Mouse (Mus musculus) embryo, embryonic 9.5 days (tissue): ENCODE results near the gene Rarres2.

Experiments used
- DNase-seq: peaks from one replicate; pipeline ENCODE4 v3.0.0-alpha.2; 2017; ENCODE audit errors: extremely low spot score

The Rarres2 gene

DNA sequence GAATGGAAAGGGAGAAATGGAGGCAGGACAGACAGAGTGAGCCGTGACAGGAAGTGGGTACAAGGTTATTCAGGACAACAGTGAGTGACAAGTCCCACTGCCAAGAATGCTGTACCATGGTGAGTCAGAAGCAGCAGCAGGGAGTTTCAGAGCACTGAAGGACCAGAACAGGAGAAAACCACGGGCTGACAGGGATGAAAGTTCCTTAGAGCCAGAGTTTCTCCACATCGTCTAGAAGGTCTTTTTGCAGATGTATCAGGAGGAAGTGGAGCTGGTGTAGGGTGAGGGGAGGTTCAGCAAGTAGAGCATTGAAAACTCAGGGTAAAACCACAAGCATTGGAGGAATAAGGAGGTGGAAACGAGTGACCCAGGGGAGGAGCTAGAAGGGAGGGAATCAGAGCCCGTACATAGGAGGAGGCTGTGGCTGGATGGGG lies 6.6 kb upstream of the Rarres2 start:
- no peak for DNase-seq

DNA sequence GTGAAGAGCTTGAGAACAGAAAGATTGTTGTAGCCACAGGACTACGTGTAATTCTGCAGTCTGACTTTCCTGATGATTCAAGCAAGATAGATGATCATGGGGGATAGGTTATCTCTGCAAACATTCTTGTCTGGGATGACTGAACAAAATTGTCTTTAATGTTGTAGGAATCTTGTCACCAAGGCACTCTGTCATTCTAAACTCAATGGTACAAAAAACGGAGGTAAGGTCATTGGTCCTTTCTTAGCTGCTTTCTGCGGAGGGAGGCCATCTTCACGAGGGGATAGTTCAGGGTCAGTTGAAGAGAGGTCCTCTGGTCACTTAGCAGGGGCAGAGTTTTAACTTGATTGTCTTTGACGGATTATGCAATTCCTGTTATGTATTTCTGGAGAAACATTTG lies 6.1 kb upstream of the Rarres2 start:
- no peak for DNase-seq

DNA sequence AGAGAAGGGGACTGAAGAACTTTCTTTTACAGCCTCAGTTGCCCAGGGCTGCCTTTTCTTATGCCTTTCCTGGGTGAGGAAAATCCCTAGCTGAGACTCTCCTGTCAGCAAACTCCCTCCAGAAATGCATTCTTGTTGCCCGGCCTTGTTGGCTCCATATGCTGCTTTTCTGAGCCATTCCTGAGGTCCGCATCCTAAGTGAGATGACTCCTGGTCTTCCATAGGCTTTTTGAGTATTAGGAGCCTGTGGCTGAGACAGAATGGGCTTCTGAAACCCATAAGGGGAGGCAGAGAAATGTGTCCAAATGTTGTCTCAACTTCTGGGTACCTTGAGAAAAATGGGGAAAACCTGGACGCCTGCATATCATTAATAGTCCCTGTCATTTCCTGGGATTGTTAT lies 1.4 kb upstream of the Rarres2 start:
- DNase-seq, result no peak

DNA sequence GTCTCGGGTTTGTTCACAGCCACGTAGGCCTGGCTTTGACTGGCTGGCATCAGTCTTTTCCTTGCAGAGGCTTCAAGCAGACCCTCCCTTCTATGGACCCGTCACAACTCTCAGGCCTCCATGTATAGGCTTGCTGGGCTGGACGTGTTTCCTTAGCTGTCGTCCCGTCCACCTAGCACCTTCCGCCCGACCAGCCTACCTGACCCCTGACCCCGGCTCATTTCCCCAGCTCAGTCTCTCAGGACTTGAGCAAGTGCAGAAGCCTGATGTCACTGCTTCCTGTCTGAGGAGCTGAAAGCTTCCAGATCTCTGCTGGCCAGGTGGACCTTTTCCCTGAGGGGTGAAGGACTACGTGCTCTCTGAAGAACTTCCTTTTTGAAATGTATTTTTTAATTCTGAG lies 691 bp upstream of the Rarres2 start:
- peak; percentile 60 for DNase-seq

DNA sequence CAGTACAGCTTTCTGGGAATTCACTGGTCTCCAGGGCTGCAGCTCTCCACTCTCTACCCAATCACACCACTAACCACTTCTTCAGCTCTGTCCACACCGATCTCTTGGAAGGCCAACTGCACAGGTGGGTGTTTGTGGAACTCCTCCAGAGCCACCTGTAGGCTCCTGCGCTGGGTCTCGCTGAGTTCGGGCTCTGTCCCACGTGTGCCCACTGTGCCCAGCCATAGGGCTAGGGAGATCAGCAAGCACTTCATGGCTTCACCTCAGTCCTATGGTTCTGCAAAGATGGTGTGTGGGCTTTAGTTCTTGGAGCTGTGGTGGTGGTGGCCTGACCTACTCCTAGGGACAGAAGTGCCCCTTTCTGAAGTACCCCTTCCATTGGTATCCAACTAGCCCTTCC lies 575 bp downstream of the Rarres2 start:
- DNase-seq, result no peak

DNA sequence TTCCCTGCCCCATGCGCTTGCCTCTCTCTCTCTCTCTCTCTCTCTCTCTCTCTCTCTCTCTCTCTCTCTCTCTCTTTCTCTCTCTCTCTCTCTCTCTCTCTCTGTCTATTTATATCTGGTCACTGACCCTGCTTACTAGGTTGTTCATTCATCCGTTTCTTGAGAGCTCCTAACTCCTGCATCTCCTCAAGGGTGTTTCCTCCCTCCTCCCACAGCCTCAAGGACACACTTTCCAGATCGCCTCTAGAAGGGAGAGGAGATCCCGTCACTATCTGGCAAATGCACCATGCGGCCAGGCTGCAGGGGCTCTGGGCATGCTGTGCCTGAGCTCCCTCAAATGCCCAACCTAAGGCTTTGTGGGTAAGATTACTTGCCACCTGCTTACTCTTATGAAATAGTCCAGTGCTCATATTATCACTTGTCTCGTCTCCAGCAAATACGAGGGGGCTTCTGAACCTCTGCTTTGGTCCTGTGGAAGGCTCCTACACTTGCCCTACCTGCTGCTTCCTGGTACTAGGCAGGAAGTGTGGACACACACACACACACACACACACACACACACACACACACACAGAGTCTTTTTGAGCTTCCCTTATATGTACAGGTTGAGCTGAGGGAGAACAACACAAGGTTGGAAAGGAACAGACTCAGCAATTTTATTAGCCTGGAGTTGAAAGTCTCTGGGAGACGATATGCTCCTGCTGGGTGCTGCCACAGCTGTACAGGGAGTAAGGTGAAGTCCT lies 3.4 kb downstream of the Rarres2 start:
- no peak for DNase-seq

DNA sequence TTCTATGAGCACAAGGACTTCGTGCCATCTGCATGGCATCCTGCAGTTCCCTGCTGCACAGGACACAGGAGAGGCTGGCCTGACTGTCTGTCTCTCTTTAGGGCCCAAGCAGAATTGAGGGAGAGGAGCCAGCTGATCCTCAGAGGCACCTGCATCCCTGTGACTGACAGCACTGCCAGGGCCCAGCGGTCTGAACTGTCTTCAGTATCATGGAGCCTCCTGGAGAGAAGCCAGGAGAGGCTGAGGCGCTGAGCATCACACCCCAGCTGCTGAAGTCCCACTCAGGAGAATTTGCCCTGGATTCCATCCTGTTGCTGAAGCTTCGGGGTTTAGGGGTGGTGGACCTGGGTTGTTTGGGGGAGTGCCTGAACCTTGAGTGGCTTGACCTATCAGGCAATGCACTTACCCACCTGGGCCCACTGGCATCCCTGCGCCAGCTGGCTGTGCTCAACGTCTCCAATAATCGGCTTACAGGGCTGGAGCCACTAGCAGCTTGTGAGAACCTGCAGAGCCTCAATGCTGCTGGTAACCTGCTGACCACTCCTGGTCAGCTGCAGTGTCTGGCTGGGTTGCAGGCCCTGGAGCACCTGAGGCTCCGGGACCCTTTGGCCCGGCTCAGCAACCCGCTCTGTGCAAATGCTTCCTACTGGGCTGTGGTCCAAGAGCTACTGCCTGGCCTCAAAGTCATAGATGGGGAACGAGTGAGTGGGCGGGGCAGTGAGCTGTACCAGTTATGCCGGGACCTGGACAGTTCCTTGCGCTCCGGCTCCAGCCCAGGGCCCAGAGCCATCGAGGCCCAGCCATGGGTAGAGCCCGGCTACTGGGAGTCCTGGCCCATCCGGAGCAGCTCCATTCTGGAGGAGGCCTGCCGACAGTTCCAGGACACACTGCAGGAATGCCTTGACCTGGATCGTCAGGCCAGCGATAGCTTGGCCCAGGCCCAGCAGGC lies 4.3 kb downstream of the Rarres2 start:
- DNase-seq, result no peak

DNA sequence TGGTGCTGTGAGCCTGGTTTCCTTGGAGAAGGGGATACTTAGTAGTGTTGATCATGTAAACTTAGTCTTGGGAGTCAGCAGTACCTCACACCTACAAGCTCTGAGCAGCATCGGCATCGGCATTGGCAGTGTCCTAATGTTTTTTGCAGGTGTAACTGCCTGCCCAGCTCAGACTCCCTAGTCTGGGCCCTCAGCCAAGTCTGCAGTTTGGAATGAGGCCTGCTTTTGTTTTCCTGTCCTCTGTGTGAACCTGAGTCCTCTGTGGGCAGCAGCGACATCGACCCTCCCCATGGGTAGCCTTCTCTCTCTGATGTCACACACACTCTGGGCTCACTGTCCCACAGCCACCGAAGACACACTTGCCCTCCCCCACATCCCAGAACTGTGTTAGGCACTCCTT lies 6.3 kb downstream of the Rarres2 start:
- no peak for DNase-seq

DNA sequence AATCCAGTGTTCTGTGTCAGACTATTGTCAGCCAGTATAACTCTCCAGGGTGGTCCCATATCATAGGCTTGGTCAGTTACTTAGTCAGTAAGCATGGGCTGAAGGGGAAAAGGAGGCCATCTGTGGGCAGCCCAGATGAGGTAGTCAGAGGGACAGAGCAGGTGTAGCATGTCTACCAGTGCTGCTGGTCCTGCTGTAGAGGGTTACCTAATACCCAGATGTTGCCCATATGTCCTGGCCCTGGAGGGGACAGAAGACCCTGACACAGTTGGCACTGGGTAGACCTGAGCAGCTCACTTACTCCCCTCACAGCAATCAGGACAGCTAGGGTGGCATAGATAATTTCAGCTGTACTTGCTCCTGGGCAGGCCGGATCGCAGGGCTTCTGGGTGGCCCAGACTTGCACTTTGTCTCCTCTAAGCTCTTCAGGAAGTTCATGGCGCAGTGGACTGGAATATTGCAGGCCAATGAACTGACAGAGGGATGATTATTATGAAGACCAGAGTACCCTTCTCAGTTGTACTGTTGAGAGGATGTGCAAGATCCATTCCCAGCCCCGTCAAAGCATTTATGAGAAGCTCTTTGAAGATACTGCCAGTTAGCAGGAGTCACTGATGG lies 6.8 kb downstream of the Rarres2 start:
- no peak for DNase-seq

DNA sequence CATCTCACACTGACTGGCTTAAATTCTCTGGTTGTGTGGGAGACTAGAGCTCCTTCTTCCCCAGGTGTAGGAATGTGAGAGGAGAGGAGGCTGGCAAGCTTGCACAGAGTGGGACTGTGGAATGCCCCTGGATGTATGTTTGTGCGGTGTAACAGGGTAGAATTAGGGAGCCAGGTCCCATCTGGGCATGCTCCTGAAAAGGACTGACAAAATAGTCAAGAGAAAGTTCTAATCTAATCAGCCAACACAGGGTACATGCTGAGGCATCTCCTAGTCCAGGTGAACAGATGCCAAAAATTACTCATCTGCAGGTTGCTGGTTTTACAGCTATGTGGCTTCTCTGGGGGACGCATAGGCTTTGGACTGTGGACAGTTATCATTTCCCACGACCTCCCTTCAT lies 16.6 kb downstream of the Rarres2 start:
- no peak for DNase-seq

DNA sequence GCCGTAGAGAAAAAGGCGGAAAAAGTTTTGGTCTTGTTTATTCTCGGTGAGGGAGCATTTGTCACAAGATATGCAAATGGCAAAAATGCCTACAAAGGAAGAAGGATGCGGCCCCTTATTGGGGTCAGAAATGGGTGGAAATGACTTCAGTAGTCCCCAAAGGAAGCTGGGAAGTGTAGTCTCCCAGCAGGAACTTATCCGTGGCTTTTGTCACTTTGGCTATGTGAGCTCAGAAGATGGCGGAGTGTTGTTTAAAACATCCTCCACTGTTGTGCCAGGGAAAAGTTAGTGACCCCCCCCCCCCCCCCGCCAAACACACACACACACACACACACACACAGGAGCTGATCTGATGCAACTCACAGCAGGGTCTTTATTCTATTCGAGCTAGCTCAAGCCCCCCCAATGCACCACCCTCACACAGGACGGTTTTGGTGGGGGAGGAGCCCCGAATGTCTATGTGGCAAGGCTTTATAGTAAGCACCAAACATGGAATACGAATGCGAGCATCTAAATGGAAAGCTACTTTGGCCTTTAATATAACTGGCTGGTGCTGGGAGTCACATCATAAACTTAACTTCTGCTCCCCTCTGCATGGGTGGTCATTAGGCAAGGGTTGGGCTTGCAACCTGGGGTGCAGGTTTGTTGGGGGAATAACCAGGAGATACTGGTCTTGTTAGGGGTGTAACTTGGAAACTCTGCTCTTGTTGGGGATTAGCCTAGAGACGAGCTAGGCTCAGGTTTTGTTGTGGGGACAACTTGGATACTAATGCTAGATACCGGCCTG lies 17.3 kb downstream of the Rarres2 start:
- no peak for DNase-seq

DNA sequence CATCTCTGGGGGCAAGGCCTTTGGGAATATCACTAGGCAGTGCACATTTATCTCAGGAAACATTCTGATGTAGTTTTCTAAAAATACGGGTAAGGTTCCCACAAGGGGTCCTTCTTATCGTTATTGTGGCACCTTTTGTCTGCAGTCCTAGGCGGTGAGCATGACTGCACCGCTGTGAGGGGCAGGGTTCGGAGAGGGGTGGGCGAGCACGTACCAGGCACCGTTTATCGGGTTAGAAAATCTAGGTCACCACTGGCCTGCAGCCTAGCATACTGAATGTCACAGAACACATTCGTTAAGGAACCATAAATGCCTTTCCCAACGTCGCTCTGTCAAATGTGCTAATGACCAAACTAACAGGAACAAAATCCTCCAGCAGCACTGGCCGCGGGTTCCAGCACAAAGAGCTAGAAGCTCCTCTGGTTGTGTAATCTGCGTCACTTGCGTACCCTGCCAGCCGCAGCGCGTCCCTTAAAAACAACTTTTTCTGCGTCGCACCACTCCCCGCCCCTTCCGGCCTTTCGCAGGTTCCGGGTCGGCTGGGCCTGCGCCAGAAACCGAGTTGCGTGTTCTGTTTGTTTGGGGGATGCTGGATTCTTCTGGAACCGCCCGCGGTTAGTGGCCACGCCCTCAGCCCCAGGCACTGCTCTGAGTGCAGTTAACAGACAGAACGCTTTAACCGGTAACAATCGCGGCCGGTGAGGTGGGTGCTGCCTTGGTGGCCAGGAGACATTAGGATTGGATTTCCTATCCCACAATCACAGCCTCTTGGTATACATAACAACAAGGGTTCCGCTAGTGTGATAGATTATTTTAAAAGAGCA lies 18.1 kb downstream of the Rarres2 start, which contains the start of gene Lrrc61:
Lrrc61 (plus strand) TSS at position 517 of the 824 bp plus-strand sequence.
- DNase-seq, result peak; percentile 88

DNA sequence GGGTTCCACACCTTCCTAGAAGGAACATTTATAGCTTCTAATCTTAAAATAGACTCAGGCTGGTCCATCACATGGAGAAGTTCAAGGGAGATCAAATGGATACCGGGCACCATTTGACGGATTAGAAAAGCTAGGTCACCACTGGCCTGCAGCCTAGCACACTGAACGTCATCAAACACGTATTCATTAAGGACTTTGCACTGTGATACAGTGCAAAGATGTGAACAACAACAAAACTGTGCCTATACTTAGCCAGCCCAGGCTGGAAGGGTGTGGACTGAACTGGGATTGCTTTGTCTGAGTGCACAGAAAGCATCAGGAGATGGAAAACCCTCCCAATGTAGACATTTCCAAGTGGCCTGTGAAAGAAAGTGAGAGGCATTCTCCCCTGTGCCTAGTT lies 18.8 kb downstream of the Rarres2 start:
- DNase-seq, result no peak

DNA sequence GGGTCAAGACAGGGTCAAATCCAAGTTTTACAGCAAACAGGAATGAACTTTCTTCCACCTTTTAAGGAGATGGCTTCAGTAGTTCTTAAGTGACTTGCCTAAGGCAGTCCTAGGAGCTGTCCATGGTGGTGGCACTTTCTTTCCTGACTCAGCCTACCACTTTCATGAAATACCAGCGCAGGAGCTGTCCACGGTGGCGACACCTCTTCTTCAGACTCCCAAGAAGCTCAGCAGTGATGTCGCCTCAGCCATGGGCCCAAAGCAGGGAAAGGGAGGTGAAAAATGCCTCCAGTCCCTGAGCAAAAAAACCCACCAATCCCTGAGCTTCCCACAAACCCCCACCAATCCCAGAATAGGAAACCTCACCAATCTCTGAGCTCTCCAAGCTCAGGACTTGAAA lies 19.7 kb downstream of the Rarres2 start:
- peak; percentile 18 for DNase-seq

DNA sequence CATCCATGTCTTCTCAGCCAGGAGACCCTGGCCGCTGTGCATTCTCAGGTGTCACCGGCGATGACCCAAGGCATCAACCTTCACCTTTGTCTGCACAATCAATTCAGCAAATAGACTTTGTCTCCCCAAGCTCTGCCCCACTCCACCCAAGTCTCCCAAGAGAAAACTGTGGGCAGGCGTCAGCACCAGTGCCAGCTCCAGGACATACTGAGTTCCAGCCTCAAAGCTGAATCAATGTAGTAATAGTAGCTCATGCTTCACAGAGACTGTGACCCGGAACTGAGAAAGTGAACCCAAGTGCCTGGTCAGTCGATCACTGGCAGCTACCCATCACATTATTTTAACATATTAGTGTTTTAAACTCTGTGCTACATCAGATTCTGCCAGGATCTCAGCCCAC lies 24.3 kb downstream of the Rarres2 start:
- no peak for DNase-seq

DNA sequence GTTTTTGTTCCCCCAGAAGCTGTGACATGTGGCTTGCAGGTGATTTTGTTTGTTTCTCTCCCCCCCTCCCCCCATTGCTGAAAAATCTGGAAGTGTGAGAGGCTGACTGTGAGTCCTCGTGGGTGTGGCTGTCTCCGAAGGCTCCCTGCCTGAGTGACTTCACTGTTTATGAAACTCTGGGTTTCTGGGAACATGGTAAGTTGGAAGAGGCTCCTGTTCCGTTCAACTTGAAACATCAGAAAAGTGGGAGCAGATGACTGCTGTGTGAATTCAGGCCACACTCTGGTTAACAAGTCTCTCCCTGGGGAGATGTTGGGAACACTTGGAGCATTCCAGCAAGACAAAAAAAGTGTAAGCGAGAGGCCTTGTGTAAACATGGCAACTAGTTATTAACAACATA lies 25.7 kb downstream of the Rarres2 start:
- DNase-seq, result no peak

DNA sequence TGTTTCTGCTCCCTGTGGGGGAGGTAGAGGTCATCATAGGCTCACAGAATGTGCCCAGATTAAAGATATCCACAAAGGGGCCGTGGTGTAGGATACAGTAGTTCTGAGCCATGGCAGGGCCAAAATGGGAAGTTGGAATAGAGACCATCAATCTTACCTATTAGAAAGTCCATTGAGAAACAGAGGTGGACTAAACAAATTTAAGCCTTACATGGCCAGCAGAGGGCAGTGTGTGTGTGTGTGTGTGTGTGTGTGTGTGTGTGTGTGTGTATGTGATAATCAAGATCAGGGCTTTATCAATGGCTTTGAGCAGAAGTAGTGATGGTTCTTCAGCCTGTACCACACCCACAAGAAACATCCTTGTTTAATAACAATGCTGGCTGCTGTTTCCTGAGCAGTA lies 26.3 kb downstream of the Rarres2 start:
- peak; percentile 46 for DNase-seq

DNA sequence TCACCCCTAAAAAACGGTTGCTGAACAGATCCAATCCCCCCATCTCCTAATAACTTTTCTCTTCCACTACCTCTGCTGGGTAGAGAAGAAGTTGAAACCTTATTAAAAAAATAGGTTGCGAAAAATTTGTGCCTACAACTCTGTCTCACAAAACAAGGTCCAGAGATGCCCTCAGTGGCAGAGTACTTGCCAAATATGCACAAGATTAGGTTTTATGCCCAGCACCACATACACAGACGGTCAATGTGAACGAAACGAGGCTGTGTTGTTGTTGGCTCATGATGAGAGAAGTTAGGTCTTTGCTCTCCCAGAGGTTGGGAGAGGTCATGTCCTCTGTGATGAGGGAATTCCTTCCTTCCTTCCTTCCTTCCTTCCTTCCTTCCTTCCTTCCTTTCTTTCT lies 27.3 kb downstream of the Rarres2 start:
- no peak for DNase-seq

DNA sequence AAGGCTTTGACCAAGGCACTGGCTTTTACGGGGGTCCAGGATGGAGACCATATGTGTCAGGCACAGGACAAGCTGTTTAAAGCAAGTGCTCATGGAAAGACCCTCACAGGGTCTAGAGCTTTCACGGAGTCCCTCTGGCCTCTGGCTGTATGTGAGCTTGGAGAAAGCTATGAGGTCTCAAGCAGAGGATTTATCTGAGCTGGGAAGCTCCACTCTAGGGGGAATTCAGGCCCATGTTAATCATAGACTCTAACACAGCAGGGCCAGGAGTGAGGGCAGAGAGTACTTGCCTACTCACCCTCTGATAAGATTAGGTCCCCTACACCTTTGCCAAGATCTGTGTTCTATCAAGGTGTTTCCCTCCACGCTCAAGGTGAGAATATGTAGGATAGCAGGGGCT lies 30.0 kb downstream of the Rarres2 start:
- DNase-seq, result no peak

DNA sequence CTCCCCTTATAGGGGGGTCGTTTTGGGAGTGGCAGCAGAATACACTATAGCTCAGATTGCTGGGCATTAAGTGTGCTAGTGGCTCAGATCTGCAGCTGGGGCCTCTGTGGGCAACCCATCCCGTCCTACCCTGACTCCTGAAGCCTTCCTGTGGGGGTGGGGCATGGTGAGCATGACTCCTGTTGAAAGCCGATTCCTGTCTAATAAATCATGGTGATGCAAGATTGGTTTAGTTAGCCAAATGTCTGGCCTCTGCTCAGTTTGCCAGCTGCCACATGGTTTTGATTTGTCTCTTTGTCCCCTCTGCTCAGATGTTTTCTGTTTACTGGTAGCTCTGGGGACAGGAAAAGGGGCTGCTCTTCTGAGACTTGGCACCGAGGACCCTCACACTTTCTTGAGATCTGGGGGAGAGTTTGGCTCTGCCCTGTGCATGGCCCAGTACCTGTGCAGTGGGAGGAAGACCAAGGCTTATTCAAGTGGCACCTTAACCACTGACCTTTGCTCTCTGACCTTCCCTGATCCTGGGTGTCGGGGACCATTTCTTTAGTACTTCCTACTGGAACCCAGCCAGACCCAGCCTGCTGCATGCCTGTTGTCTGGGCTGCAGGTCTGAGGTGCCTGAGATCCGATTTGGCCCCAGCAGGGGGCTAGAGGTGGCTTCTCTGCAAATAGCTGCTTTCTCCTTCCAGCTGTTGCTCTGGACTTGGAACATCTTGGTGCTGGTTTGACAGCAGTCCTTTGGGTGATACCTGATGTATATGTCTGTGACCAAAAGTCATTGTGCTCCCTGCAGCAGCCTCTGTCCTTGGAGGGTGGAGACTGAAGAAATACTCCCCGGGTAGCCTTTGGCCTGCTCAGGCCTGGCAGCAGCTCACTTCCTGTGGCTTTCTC lies 30.8 kb downstream of the Rarres2 start:
- DNase-seq, result peak; percentile 47
